Mouse (Mus musculus) heart, adult 8-10 months (tissue): Measurements from ENCODE around the gene Vmn1r69. TPM values are rescaled to one million over a fixed set of nuclear protein-coding genes. Genes with fewer than 3 reads are reported as not detected.

ENCODE experiments used
- DNase-seq: peaks from one replicate; pipeline ENCODE4 v3.0.0; 2022; ENCODE audit warnings: low spot score
- total RNA-seq, 4 experiments: library from RNA; stranded (reverse); gene quantifications; 2 replicates each; pipeline ENCODE4 v1.2.4; 2022

Gene Vmn1r69
- not detected for total RNA-seq

DNA sequence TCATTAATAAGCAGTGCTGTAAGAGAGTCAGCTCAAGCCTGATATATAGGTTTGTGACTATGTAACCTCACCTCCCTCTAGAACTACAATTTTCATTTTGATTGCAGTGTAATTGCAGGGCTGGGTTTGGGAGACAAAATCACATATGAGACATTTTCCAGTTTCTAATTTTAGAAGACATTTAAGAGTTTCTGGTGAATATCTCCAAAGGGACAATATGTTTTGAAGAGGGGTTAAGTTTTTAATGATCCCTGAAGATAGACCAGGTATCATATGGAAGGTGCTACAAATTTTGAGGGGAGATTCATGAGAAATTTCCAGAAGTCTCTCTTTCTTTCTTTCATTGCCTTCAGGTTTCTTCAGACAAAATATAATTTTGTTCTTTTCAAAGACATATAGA, at the start of gene Vmn1r69:
TSS of gene Vmn1r69 (minus strand) at position 101 of the 400 bp plus-strand sequence.
- DNase-seq = no peak

DNA sequence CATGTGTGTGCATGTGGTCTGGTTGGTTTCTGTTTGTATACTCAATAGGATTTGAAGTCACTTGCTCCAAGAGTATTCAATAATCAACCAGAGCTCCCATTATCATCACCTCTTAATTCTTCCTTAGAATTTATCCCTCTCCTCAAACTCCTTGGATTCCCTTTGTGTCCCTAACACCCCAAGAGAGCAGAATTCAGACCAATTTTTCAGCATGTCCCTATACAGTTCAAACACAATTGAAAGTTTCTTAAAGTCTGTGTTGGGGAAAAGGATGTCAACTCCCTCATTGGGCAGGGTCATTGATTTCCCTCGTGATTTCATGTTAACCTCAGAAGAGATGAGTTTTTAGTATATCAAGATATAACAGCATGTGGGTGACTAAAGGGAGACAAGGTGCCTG, 17.8 kb upstream of the Vmn1r69 start, which contains the start of gene Vmn1r70:
TSS of gene Vmn1r70 (plus strand) at position 301 of the 400 bp plus-strand sequence.
- no peak for DNase-seq

DNA sequence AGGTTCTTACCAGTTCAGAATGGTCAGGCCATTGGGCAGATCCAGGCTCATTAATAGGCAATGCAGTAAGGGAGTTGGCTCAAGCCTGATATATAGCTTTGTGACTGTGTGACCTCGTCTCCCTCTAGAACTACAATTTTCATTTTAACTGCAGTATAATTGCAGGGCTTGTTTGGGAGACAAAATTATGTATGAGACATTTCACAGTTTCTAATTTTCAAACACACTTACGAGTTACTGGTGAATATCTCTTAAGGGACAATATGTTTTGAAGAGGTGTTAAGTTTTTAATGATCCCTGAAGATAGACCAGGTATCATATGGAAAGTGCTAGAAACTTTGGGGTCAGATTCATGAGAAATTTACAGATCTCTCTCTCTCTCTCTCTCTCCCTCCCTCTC, 55.1 kb downstream of the Vmn1r69 start, which contains the start of gene Vmn1r68:
TSS of gene Vmn1r68 (minus strand) at position 101 of the 400 bp plus-strand sequence.
- no peak for DNase-seq

Other genes with a start within 250 kb of the Vmn1r69 start
- not detected for gene Vmn1r67, start 170.3 kb downstream of the Vmn1r69 start, total RNA-seq
- gene Zik1, start 118.3 kb downstream of the Vmn1r69 start, total RNA-seq = 1 to 10 TPM; 1.5 to 2.1 (median 1.8) TPM
- not detected for gene Vmn1r68, start 55.2 kb downstream of the Vmn1r69 start, total RNA-seq
- not detected for gene Vmn1r70, start 17.9 kb upstream of the Vmn1r69 start, total RNA-seq
- gene Nlrp4b, start 74.1 kb upstream of the Vmn1r69 start, total RNA-seq = not detected
- not detected for gene Vmn1r71, start 140.7 kb upstream of the Vmn1r69 start, total RNA-seq